ENCODE assay signal across 20 mouse cellular contexts in genomic region chr4:149995911-149996310, GRCm38 (mm10). TPM values are rescaled to one million over a fixed set of nuclear protein-coding genes. Genes with fewer than 3 reads are reported as not detected.
A peak's percentile ranks its signal among the peaks of the same experiment; 100 is the strongest.
DNase-seq lines count a peak whose midpoint lies in the region; ATAC-seq and TF ChIP-seq lines count a peak whose summit lies in the region.
"Had no signal": no experiment of that assay in that cellular context is flagged by ENCODE, and none has a peak within 500 bp of the region (broad histone marks: within the 10 kb centered on the region; RNA-seq: fewer than 3 reads in every experiment).

No protein-coding gene starts in this region.

- no peak overlapping the region; the same call in 1 of the 2 replicates for H3K9ac ChIP-seq in kidney, embryonic 16.5 days (replicated peaks; ENCODE audit: low read length)
- no peak overlapping the region for H3K9ac ChIP-seq in lung, postnatal 0 days (replicated peaks; ENCODE audit: low read depth)
- H3K9ac ChIP-seq: embryonic facial prominence, embryonic 12.5 days; forebrain, embryonic 12.5 days; hindbrain, embryonic 14.5 days; midbrain, embryonic 15.5 days; neural tube, embryonic 12.5 days had no signal

- H3K4me2 ChIP-seq in kidney, embryonic 16.5 days (replicated peaks; ENCODE audit: low read depth, low read length): no peak overlapping the region
- H3K4me2 ChIP-seq in lung, postnatal 0 days (replicated peaks; ENCODE audit: low read depth, low read length): no peak overlapping the region
- H3K4me2 ChIP-seq: embryonic facial prominence, embryonic 12.5 days; forebrain, embryonic 12.5 days; hindbrain, embryonic 14.5 days; midbrain, embryonic 15.5 days; neural tube, embryonic 12.5 days had no signal

- H3K27ac ChIP-seq in kidney, adult 2 months (ENCODE audit: insufficient read depth, low read depth, low read length): peak overlapping the region; percentile 49
- H3K27ac ChIP-seq in kidney, embryonic 16.5 days (ENCODE audit: low read length): no peak overlapping the region; the same call in 1 of the 2 replicates
- 0 out of 2 replicates have a peak overlapping the region, but pooled peaks have one; percentile 4 for H3K27ac ChIP-seq in lung, postnatal 0 days (ENCODE audit: low read length)
- H3K27ac ChIP-seq: embryonic facial prominence, embryonic 12.5 days; forebrain, embryonic 12.5 days; heart, embryonic 10.5 days; hindbrain, embryonic 14.5 days; left cerebral cortex, adult 2 months; macrophage; midbrain, embryonic 15.5 days; neural tube, embryonic 12.5 days had no signal

- peaks cover 62% of the 10 kb centered on the region for H3K4me1 ChIP-seq in kidney, adult 2 months (ENCODE audit: control insufficient read depth, insufficient read depth, low read length)
- peaks cover 45% of the 10 kb centered on the region for H3K4me1 ChIP-seq in kidney, embryonic 16.5 days (ENCODE audit: insufficient read depth, low read length)
- peaks cover 10% of the 10 kb centered on the region for H3K4me1 ChIP-seq in lung, postnatal 0 days (ENCODE audit: insufficient read depth, low read depth, low read length)

- peak; percentile 2 for DNase-seq in adrenal gland, postnatal 25 days
- no peak for DNase-seq in adrenal gland, postnatal 14 days
- DNase-seq in heart, adult 11 months: peak; percentile 90
- DNase-seq in heart, postnatal 14 days: no peak
- no peak for DNase-seq in kidney, adult 2 months
- DNase-seq in lung, postnatal 0 days (ENCODE audit: low spot score): no peak
- no peak for DNase-seq in lung, postnatal 36 days
- DNase-seq: kidney, postnatal 10 days; thymus, postnatal 25 days had no signal

- no peak for TF ChIP-seq CTCF in kidney, adult 2 months (conservative IDR thresholded peaks at IDR 0.05; ENCODE audit: insufficient read depth, insufficient read length, low read depth, low read length)
- TF ChIP-seq CTCF in lung, postnatal 0 days (IDR thresholded peaks at IDR 0.05): no peak

- no peaks in the 10 kb centered on the region for H3K27me3 ChIP-seq in kidney, adult 2 months (replicated peaks; ENCODE audit: control insufficient read depth, insufficient read depth, low read length)
- no peaks in the 10 kb centered on the region for H3K27me3 ChIP-seq in kidney, embryonic 16.5 days (ENCODE audit: insufficient read depth, low read length)
- H3K27me3 ChIP-seq in lung, postnatal 0 days (replicated peaks; ENCODE audit: insufficient read depth, low read length): no peaks in the 10 kb centered on the region
- H3K27me3 ChIP-seq: embryonic facial prominence, embryonic 12.5 days; neural tube, embryonic 12.5 days had no signal

- TF ChIP-seq EP300 in lung, postnatal 0 days (IDR thresholded peaks at IDR 0.05): no peak

- TF ChIP-seq POLR2A in kidney, adult 2 months (IDR thresholded peaks at IDR 0.05; ENCODE audit: low read depth, low read length): no peak

- H3K9me3 ChIP-seq in kidney, embryonic 16.5 days (ENCODE audit: low read length): no peaks in the 10 kb centered on the region
- no peaks in the 10 kb centered on the region for H3K9me3 ChIP-seq in lung, postnatal 0 days (ENCODE audit: low read length)
- H3K9me3 ChIP-seq: embryonic facial prominence, embryonic 12.5 days; forebrain, embryonic 12.5 days; heart, embryonic 10.5 days; midbrain, embryonic 15.5 days; neural tube, embryonic 12.5 days had no signal

- peaks cover 3% of the 10 kb centered on the region; the same call in 1 of the 2 replicates for H3K36me3 ChIP-seq in kidney, adult 2 months (ENCODE audit: control insufficient read depth, insufficient read depth, low read length)
- H3K36me3 ChIP-seq in kidney, embryonic 16.5 days (ENCODE audit: insufficient read depth, low read length): no peaks in the 10 kb centered on the region
- 0 out of 2 replicates have a peak, but pooled peaks cover 16% of the 10 kb centered on the region for H3K36me3 ChIP-seq in lung, postnatal 0 days (ENCODE audit: insufficient read depth, low read length)
- H3K36me3 ChIP-seq: embryonic facial prominence, embryonic 12.5 days; forebrain, embryonic 12.5 days; midbrain, embryonic 15.5 days; neural tube, embryonic 12.5 days had no signal

- intact Hi-C loops in heart, postnatal 14 days (cut with DNase I): no loop called here

- no peak overlapping the region for H3K4me3 ChIP-seq in kidney, adult 2 months (ENCODE audit: insufficient read depth, low read depth, low read length)
- no peak overlapping the region for H3K4me3 ChIP-seq in kidney, embryonic 16.5 days (ENCODE audit: low read length)
- H3K4me3 ChIP-seq in lung, postnatal 0 days (ENCODE audit: low read depth, low read length): no peak overlapping the region
- H3K4me3 ChIP-seq: embryonic facial prominence, embryonic 12.5 days; erythroblast, embryonic 14.5 days; forebrain, embryonic 12.5 days; heart, embryonic 10.5 days; left cerebral cortex, adult 2 months; midbrain, embryonic 15.5 days; neural tube, embryonic 12.5 days had no signal

- WGBS in kidney, adult 2 months: 67% methylated on average over 7 of the region's 7 CpGs
- 87% methylated on average over 7 of the region's 7 CpGs for WGBS in kidney, embryonic 16.5 days
- WGBS in lung, postnatal 0 days: 86% methylated on average over 7 of the region's 7 CpGs

- no peak for ATAC-seq in kidney, embryonic 16.5 days (ENCODE audit: low FRiP score, low TSS enrichment)
- ATAC-seq in lung, postnatal 0 days: no peak
- ATAC-seq: inflammation-experienced regulatory T-cells, adult 6 months; midbrain, embryonic 15.5 days had no signal

RNA-seq across cellular contexts. Expression of gene H6pd, which starts 12.9 kb away (rescaled TPM):
- 127 and 149 TPM in 2 replicates for total RNA-seq in adrenal gland, postnatal 25 days (2021)
- total RNA-seq in adrenal gland, postnatal 14 days (2021): 115 and 132 TPM in 2 replicates
- total RNA-seq in heart, postnatal 14 days (2021): 10 to 100 TPM; 41.0 to 45.9 TPM
- polyA plus RNA-seq in kidney, adult 2 months (2012; rRNA removed): 137 and 161 TPM in 2 replicates
- 22.8 and 24.7 TPM in 2 replicates for polyA plus RNA-seq in kidney, embryonic 16.5 days (2015; fragmentation: Nextera tagmentation; extraction: Ambion mirVana)
- polyA plus RNA-seq in lung, postnatal 0 days (2015; fragmentation: Nextera tagmentation; extraction: Ambion mirVana): 44.8 and 45.8 TPM in 2 replicates

RNA-seq across cellular contexts. Expression of gene Spsb1, which starts 41.1 kb away (rescaled TPM):
- total RNA-seq in adrenal gland, postnatal 25 days (2021): 23.7 and 25.6 TPM in 2 replicates
- total RNA-seq in adrenal gland, postnatal 14 days (2021): 24.7 and 29.6 TPM in 2 replicates
- 10 to 100 TPM; 44.8 to 49.3 TPM for total RNA-seq in heart, postnatal 14 days (2021)
- 6.5 and 6.7 TPM in 2 replicates for polyA plus RNA-seq in kidney, adult 2 months (2012; rRNA removed)
- polyA plus RNA-seq in kidney, embryonic 16.5 days (2015; fragmentation: Nextera tagmentation; extraction: Ambion mirVana): 10.9 and 14.2 TPM in 2 replicates
- 14.6 and 19.2 TPM in 2 replicates for polyA plus RNA-seq in lung, postnatal 0 days (2015; fragmentation: Nextera tagmentation; extraction: Ambion mirVana)
- polyA plus RNA-seq: erythroblast, embryonic 14.5 days had no signal

Comparison
In these comparisons a context has a peak if more than half of its experiments do, and no peak if none do; other contexts are left out.
1. DNase-seq: peak in adrenal gland, postnatal 25 days (single experiment) and heart, adult 11 months (single experiment); none in adrenal gland, postnatal 14 days (single experiment), heart, postnatal 14 days (0 of 2), kidney, adult 2 months (single experiment), lung, postnatal 0 days (single experiment) and lung, postnatal 36 days (single experiment).